Mouse (Mus musculus) R1 (cell line): ENCODE measurements at regions not wholly inside any gene's neighbourhood (a gene's known extent, or its start where the extent isn't known, plus 50 kb on each side); places are given as distances from the start of the nearest gene placed in this dataset.
A peak's percentile ranks its signal among the peaks of the same experiment; 100 is the strongest.

Experiments
- DNase-seq: peaks from one replicate; pipeline ENCODE4 v3.0.0-alpha.2; 2018; ENCODE audit warnings: low read depth, low spot score

GRCm38 (mm10) chr11:13040584-13040983, 575.8 kb upstream of the Cobl start:
- DNase-seq: no peak

- DNase-seq: no peak
Measured at GRCm38 (mm10) chr11:13032464-13032863, 567.7 kb upstream of the Cobl start.

GRCm38 (mm10) chr11:13008838-13009237, 544.1 kb upstream of the Cobl start:
- DNase-seq: peak; percentile 76

GRCm38 (mm10) chr11:13006461-13006961, 541.8 kb upstream of the Cobl start:
- peak; percentile 83 for DNase-seq

GRCm38 (mm10) chr11:13005228-13005627, 540.5 kb upstream of the Cobl start:
- DNase-seq: peak; percentile 99

- DNase-seq: no peak
Measured at GRCm38 (mm10) chr11:12999279-12999678, 534.5 kb upstream of the Cobl start.
